18 mouse cellular contexts compared by ENCODE assay signal in genomic region chr2:6904411-6904810, GRCm38 (mm10).
"Had no signal": no experiment of that assay in that cellular context is flagged by ENCODE, and none has a peak within 500 bp of the region (broad histone marks: within the 10 kb centered on the region; RNA-seq: fewer than 3 reads in every experiment).

No protein-coding gene starts in this region.

- H3K4me3 ChIP-seq: kidney, embryonic 15.5 days; limb, embryonic 10.5 days; limb, embryonic 13.5 days; liver, embryonic 12.5 days; liver, embryonic 15.5 days; lung, embryonic 15.5 days had no signal

- DNase-seq: kidney, adult 8-10 months; kidney, postnatal 10 days; kidney, postnatal 36 days; liver; lung, adult 18-20 months; lung, postnatal 14 days; midbrain, embryonic 14.5 days; thymus, adult 2 months; thymus, postnatal 14 days; thymus, postnatal 4 days had no signal

- H3K27ac ChIP-seq: kidney, embryonic 15.5 days; limb, embryonic 10.5 days; limb, embryonic 13.5 days; liver, embryonic 12.5 days; liver, embryonic 15.5 days; lung, embryonic 15.5 days; macrophage; stomach, postnatal 0 days had no signal
